Mouse (Mus musculus): ENCODE results near the gene Kcnb1.

GRCm38 (mm10) chr2:167071266-167071640 lies 118.7 kb downstream of the Kcnb1 start:
- no peak for TF ChIP-seq TAL1 (IDR thresholded peaks at IDR 0.05; ENCODE audit: low read length)
- TF ChIP-seq GATA1 (IDR thresholded peaks at IDR 0.05; ENCODE audit: low read length) = no peak

Measured in erythroblast, embryonic 14.5 days (primary cell).